ENCODE assay signal across 11 mouse cellular contexts in the genomic region with DNA sequence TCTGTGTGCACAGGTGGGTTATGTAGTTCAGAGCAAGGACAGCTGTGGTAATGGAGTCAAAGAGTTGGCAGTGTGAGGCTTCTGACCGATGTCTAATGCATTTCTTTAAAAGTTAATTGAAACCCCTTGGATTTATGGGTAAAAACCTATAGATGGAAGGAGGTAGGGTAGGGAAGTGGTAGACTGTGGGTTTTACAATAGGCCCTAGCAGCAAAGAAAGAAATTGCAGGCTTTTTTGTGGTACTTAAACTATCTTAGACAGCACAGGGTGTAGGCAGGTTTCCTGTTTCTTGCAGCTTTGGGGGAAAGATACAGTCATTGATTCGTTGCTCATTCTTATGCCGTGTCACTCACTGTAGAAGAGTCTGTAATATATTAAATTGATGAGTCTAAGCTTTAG. TPM values are rescaled to one million over a fixed set of nuclear protein-coding genes. Genes with fewer than 3 reads are reported as not detected.
DNase-seq lines count a peak whose midpoint lies in the region; ATAC-seq and TF ChIP-seq lines count a peak whose summit lies in the region.
"Had no signal": no experiment of that assay in that cellular context is flagged by ENCODE, and none has a peak within 500 bp of the region (broad histone marks: within the 10 kb centered on the region; RNA-seq: fewer than 3 reads in every experiment).

No protein-coding gene starts in this region.

- H3K4me3 ChIP-seq in heart, embryonic 16.5 days (ENCODE audit: low read length) = peak overlapping the region; percentile 13; the same call in 1 of the 2 replicates
- peak overlapping the region; percentile 65 for H3K4me3 ChIP-seq in ES-Bruce4 (ENCODE audit: low read depth, low read length)
- 0 out of 2 replicates have a peak overlapping the region, but pooled peaks have one; percentile 6 for H3K4me3 ChIP-seq in hindbrain, embryonic 11.5 days (ENCODE audit: low read depth, low read length)
- no peak overlapping the region for H3K4me3 ChIP-seq in midbrain, embryonic 13.5 days (replicated peaks)

- no peak for ATAC-seq in heart, embryonic 16.5 days (replicated peaks; ENCODE audit: extremely low read depth, insufficient read depth, low FRiP score)
- ATAC-seq in hindbrain, embryonic 11.5 days (ENCODE audit: low FRiP score) = no peak
- no peak for ATAC-seq in midbrain, embryonic 13.5 days

- H3K27me3 ChIP-seq in heart, embryonic 16.5 days (ENCODE audit: control insufficient read depth, insufficient read depth, low read length) = no peaks in the 10 kb centered on the region
- H3K27me3 ChIP-seq in ES-Bruce4 (ENCODE audit: control insufficient read depth, insufficient read depth, low read length, poor library complexity, severe bottlenecking) = no peaks in the 10 kb centered on the region
- H3K27me3 ChIP-seq in hindbrain, embryonic 11.5 days (ENCODE audit: control insufficient read depth, insufficient read depth, low read length) = no peaks in the 10 kb centered on the region
- no peaks in the 10 kb centered on the region for H3K27me3 ChIP-seq in midbrain, embryonic 13.5 days
- H3K27me3 ChIP-seq: lung, embryonic 15.5 days had no signal

- peak overlapping the region; percentile 71; the same call in 1 of the 2 replicates for H3K4me2 ChIP-seq in heart, embryonic 16.5 days (ENCODE audit: low read depth, low read length)
- H3K4me2 ChIP-seq in hindbrain, embryonic 11.5 days (replicated peaks; ENCODE audit: low read depth, low read length) = no peak overlapping the region
- peak overlapping the region; percentile 74; the same call in 1 of the 2 replicates for H3K4me2 ChIP-seq in midbrain, embryonic 13.5 days (replicated peaks)

- no peak overlapping the region for H3K27ac ChIP-seq in heart, embryonic 16.5 days (ENCODE audit: low read length)
- no peak overlapping the region for H3K27ac ChIP-seq in ES-Bruce4 (ENCODE audit: insufficient read depth, low read length)
- H3K27ac ChIP-seq in hindbrain, embryonic 11.5 days (ENCODE audit: low read depth, low read length) = no peak overlapping the region
- no peak overlapping the region for H3K27ac ChIP-seq in midbrain, embryonic 13.5 days
- H3K27ac ChIP-seq: lung, embryonic 15.5 days had no signal

- peaks cover 45% of the 10 kb centered on the region for H3K4me1 ChIP-seq in heart, embryonic 16.5 days (ENCODE audit: control insufficient read depth, insufficient read depth, low read length)
- no peaks in the 10 kb centered on the region for H3K4me1 ChIP-seq in ES-Bruce4 (ENCODE audit: control insufficient read depth, insufficient read depth, low read length)
- no peaks in the 10 kb centered on the region for H3K4me1 ChIP-seq in hindbrain, embryonic 11.5 days (replicated peaks; ENCODE audit: control insufficient read depth, insufficient read depth, low read length)
- peaks cover 30% of the 10 kb centered on the region for H3K4me1 ChIP-seq in midbrain, embryonic 13.5 days (replicated peaks)

- TF ChIP-seq CTCF in ES-Bruce4 (IDR thresholded peaks at IDR 0.05; ENCODE audit: low read depth, low read length) = no peak

- WGBS in heart, embryonic 16.5 days = 64% methylated on average over 3 of the region's 3 CpGs
- WGBS in hindbrain, embryonic 11.5 days = 91% methylated on average over 3 of the region's 3 CpGs
- WGBS in midbrain, embryonic 13.5 days = 92% methylated on average over 3 of the region's 3 CpGs

- H3K36me3 ChIP-seq in heart, embryonic 16.5 days (ENCODE audit: control insufficient read depth, insufficient read depth) = no peaks in the 10 kb centered on the region
- H3K36me3 ChIP-seq in ES-Bruce4 (ENCODE audit: control insufficient read depth, insufficient read depth, low read length, poor library complexity, severe bottlenecking) = peaks cover 2% of the 10 kb centered on the region; the same call in 1 of the 2 replicates
- no peaks in the 10 kb centered on the region for H3K36me3 ChIP-seq in hindbrain, embryonic 11.5 days (ENCODE audit: control insufficient read depth, insufficient read depth, low read length)
- no peaks in the 10 kb centered on the region for H3K36me3 ChIP-seq in midbrain, embryonic 13.5 days
- H3K36me3 ChIP-seq: lung, embryonic 15.5 days had no signal

- H3K9ac ChIP-seq in heart, embryonic 16.5 days (ENCODE audit: low read length) = no peak overlapping the region
- H3K9ac ChIP-seq in ES-Bruce4 (ENCODE audit: low read depth, poor library complexity, severe bottlenecking) = peak overlapping the region; percentile 95; the same call in 1 of the 2 replicates
- H3K9ac ChIP-seq in hindbrain, embryonic 11.5 days (ENCODE audit: low read depth, low read length) = no peak overlapping the region
- H3K9ac ChIP-seq in midbrain, embryonic 13.5 days (replicated peaks) = no peak overlapping the region
- H3K9ac ChIP-seq: lung, embryonic 15.5 days had no signal

- TF ChIP-seq EP300 in ES-Bruce4 (IDR thresholded peaks at IDR 0.05; ENCODE audit: insufficient read depth, low read depth, low read length) = no peak

- H3K9me3 ChIP-seq in heart, embryonic 16.5 days (replicated peaks; ENCODE audit: control insufficient read depth, low read length) = no peaks in the 10 kb centered on the region
- no peaks in the 10 kb centered on the region for H3K9me3 ChIP-seq in ES-Bruce4 (replicated peaks; ENCODE audit: control insufficient read depth, insufficient read depth, low read length, poor library complexity, severe bottlenecking)
- no peaks in the 10 kb centered on the region for H3K9me3 ChIP-seq in hindbrain, embryonic 11.5 days (ENCODE audit: control insufficient read depth, low read length)
- no peaks in the 10 kb centered on the region for H3K9me3 ChIP-seq in midbrain, embryonic 13.5 days
- H3K9me3 ChIP-seq: lung, embryonic 15.5 days had no signal

- no peak for TF ChIP-seq POLR2A in ES-Bruce4 (IDR thresholded peaks at IDR 0.05; ENCODE audit: insufficient read depth, low read length)

- DNase-seq in heart, postnatal 4 days = no peak
- DNase-seq in hindbrain, embryonic 11.5 days (ENCODE audit: low spot score) = no peak
- no peak for DNase-seq in ovary, adult 18-20 months (ENCODE audit: low spot score)
- no peak for DNase-seq in kidney, adult 18-20 months
- no peak for DNase-seq in gastrocnemius, adult 18-20 months (ENCODE audit: low spot score)
- DNase-seq: cerebellum, adult 18-20 months; gastrocnemius, postnatal 10 days had no signal

RNA-seq across cellular contexts. Expression of a gene that starts 2.4 kb away (rescaled TPM):
- polyA plus RNA-seq in heart, embryonic 16.5 days (2015; fragmentation: Nextera tagmentation; extraction: Ambion mirVana) = 9.8 and 11.1 TPM in 2 replicates
- total RNA-seq in heart, postnatal 4 days (2021) = 10 to 100 TPM; 27.8 to 31.0 TPM
- polyA plus RNA-seq in ES-Bruce4 (2011; ENCODE audit: insufficient read depth, insufficient read length, low read depth, missing spikeins) = 33.7 and 35.6 TPM in 2 replicates
- polyA plus RNA-seq in hindbrain, embryonic 11.5 days (2014; fragmentation: Nextera tagmentation; extraction: Ambion mirVana) = 12.7 and 15.0 TPM in 2 replicates
- polyA plus RNA-seq in midbrain, embryonic 13.5 days (2015; fragmentation: Nextera tagmentation; extraction: Ambion mirVana) = 15.3 and 17.8 TPM in 2 replicates
- total RNA-seq in gastrocnemius, adult 18-20 months (2021) = 10 to 100 TPM; 22.5 to 28.0 TPM
